Mouse (Mus musculus): ENCODE results near the gene Brd2.

Gene Brd2

DNA sequence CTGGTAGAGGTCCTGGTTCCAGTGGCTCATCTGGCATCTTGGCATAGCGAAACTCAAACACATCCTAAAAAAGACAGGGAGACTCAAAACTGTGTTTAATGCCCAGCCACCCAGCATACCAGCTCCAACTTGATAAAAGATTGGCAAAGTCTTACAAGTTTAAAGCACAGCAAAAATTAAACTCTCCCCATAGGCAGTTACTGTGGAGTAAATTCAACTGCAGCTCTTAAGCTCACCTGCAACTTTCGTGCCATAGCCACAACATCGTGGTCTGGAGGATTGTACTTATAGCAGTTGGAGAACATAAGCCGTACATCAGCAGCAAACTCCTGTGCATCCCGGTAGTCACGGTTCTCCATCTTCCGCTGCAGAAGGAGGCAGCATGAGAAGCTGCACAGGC, 8.3 kb downstream of the Brd2 start:
- DNase-seq (ENCODE audit: low read depth, low spot score): no peak

- DNase-seq (ENCODE audit: low read depth, low spot score): no peak
Observed at GRCm38 (mm10) chr17:34110309-34110708, 12.1 kb downstream of the Brd2 start.

DNA sequence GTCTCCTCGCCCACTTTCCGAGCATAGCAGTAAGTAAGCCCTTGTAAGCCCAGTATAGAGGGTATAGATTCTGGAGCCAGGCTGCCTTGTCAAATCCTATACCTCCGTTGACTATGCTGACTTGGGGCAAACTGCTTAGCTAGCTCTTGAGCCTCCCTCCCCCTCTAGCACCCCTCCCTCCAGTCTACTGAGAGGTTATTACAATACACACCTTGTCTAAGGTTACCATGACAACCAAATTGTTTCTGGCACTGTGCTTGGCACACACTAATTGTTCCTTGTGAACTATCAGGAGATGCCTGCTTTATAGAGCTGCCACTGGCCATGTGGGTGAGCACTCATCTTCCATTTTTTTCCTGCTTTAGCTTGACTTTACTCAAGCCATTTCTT, 12.6 kb downstream of the Brd2 start:
- peak; percentile 49 for DNase-seq (ENCODE audit: low read depth, low spot score)

DNA sequence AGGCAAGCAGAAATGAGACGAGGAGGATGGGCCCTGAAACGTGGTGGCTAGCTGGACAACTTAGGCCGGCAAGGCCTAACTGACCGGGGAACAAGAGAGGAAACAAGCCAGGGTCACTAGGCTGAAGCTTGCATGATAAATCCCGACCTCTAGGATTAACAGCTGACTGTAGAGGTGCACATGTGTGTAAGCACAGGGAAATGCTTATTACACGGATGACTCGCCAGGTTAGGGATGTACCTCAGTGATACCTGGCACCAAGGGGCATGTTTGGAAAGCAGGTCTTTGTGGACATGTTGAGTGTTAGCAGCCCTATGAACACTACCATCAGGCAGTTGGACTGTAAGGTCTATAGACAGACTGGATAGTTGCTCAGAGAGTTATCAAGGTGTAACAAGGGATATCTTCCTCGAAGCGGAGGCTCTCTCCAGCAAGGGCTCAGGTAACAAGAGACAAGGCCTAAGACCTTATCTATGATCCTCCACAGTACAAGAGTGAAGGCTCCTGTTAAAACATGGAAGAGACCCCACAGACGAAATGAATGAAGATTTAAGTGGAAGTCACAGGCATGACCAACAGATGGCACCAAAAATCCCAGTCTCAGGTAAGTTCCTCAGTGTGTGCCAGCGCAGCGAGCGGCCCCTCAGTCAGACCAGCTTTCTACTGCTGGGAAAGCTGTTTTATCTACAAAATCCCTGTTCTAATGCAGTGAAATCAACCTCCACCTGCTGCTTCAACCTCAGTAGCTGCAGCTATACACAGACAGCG, 13.2 kb downstream of the Brd2 start:
- DNase-seq (ENCODE audit: low read depth, low spot score): peak; percentile 69

DNA sequence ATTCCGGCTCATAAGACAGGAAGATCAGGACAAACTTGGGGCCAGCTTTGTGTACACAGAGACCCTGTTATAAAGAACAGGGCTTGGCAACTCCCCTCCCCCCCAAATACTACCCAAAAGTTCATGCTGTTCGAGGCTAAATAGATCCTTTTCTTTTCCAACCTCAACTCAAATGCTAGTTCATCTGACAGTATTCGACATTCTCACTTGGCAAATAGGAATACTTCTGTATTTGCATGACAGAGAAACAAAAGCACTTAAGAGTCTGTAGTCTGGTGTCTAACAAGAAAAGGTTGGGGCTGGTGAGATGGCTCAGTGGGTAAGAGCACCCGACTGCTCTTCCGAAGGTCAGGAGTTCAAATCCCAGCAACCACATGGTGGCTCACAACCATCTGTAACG, 14.0 kb downstream of the Brd2 start:
- DNase-seq (ENCODE audit: low read depth, low spot score): no peak

DNA sequence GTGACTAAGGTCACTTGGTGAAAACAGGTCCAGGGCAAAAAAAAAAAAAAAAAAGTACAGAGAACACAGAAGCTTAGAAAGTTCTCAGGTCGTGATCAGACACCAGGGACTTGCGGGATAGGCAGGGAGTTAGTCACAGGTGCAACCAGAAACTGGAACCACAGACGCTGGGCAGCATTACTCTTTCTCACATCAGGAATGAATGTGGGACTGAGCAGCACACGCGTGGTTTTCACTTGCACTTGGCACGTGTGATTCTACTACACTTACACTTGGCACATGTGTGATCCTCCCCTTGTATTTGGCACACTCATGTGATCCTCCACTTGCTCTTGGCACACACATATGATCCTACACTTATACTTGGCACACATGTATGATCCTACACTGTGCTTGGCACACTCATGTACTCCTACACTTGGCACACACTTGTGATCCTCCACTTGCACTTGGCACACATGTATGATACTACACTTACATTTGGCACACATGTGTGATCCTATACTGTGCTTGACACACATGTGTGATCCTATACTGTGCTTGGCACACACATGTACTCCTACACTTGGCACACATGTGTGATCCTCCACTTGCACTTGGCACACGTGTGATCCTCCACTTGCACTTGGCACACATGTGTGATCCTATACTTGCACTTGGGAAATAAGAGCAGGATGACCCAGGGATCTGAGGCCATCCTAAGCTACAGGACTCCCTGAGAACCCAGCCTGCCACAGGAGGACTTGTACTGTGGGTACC, 15.1 kb downstream of the Brd2 start:
- no peak for DNase-seq (ENCODE audit: low read depth, low spot score)

DNA sequence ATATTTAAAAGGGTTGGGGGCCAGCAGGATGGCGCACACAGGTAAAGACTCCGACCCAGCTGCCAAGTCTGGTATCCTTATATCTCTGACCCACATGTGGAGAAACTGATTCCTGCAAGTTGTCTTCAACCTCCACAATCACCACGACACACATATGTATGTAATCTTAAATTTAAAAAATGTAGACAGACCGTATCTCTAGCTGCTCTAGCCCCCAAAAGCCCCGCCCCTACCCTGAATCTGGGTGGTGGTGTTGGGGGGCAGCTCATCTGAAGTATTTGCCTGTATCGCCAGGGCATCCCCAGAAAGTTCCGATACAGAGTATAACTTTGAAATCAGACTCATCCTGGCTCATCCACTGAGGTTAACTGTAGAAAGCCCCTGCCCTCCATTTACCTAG, 15.9 kb downstream of the Brd2 start:
- no peak for DNase-seq (ENCODE audit: low read depth, low spot score)

DNA sequence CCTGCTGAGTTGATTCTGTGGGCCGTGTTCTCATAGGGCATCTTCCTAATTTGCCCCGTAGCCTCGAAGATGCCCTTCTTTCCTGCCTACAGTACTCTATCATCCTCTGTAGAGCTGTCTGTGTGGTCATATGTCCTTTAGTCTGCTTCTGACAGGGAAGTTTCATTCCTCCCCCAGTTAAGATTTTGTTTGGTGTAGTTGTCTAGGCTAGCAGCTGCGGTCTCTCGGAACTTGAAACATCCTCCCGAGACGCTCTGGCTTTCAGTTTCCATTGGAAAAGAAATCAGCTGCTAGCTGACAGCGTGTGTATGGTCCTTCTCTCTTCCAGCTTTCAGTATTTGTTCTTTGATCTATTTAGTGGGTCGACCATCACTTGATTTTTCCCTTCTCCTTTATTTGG, 17.6 kb downstream of the Brd2 start:
- DNase-seq (ENCODE audit: low read depth, low spot score): no peak

- no peak for DNase-seq (ENCODE audit: low read depth, low spot score)
Observed at GRCm38 (mm10) chr17:34102831-34103230, 19.6 kb downstream of the Brd2 start.

GRCm38 (mm10) chr17:34101604-34102032, 20.8 kb downstream of the Brd2 start:
- DNase-seq (ENCODE audit: low read depth, low spot score): peak; percentile 92

- DNase-seq (ENCODE audit: low read depth, low spot score): no peak
Observed at GRCm38 (mm10) chr17:34101185-34101584, 21.2 kb downstream of the Brd2 start.

DNA sequence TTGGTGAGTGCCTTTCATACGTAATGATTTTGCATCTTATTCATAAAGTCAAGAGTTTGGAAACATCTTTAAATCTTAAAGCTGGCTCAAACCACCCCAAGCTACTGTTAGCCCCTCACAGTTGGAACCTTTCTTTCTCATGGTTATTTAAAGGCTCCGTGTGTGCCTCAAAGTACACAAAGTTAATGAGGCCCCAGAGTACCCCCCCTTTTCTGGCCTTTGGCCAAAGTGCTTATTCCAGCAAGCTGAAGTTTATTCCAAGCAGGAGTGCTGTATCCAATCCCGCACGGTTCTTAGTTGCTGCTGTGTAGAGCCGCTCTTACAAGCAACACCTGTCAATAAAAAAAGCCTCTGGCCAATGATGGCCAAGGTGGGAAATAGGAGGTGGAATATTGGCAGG, 22.9 kb downstream of the Brd2 start:
- no peak for DNase-seq (ENCODE audit: low read depth, low spot score)

GRCm38 (mm10) chr17:34098709-34099479, 23.5 kb downstream of the Brd2 start:
- no peak for DNase-seq (ENCODE audit: low read depth, low spot score)

GRCm38 (mm10) chr17:34097272-34097671, 25.2 kb downstream of the Brd2 start:
- DNase-seq (ENCODE audit: low read depth, low spot score): no peak

DNA sequence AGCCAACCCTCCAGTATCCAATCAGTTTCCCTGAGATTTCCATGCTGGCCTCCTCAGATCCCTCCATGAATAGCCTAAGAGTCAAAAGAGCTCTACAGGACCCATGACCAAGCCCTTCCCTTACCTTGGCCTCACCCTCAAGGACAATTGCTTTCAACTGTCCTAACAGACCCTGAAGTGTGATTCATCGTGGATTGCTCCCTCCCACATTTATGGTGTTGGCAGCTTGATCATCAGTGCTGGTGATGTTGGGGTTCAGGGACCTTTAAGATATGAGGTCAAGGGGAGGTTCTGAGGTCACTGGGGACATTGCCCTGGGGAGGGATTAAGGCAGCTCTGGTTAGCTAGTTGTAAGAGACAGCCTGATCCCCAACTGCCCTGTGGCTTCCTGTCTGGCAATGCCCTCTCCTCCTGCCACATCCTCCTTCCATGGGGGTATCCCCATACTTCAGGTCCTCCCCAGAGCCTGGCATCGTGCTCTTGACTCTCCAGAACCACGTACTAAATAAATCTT, 25.9 kb downstream of the Brd2 start:
- no peak for DNase-seq (ENCODE audit: low read depth, low spot score)

GRCm38 (mm10) chr17:34094283-34095035, 28.0 kb downstream of the Brd2 start:
- no peak for DNase-seq (ENCODE audit: low read depth, low spot score)

- no peak for DNase-seq (ENCODE audit: low read depth, low spot score)
Observed at GRCm38 (mm10) chr17:34093199-34093874, 29.1 kb downstream of the Brd2 start.

DNA sequence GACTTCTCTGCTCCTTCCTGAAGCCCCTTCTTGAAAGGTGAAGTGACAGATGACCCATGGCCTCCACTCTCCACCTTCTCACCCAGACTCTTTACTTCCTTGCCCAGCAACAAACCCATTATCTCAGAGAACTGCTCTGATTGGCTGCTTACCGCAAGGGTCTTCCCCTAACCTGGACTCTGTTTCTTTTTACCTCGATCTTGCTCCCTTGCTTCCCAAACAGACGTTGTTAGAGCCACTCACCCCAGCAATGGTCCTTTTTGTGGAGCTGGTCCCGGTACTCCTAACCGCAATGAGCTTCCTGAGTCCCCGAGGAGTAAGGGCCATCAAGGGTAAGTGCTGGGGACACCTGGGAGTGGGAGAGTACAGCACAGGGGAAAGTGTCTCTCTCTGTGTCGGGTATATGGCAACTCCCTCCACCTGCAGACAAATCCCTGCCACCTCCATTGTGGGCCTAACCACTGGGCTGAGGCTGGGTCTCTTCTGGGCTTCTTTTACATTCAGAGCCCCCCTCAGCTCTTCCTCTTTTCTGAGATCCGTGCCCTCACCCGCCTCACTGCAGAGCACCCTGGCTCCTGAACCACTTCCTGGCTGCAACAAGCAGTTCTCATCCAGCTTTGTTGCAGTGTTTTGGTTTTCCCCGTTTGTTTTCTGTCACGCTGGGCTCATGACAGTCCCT, 30.1 kb downstream of the Brd2 start, which contains the start of gene H2-Oa:
TSS of gene H2-Oa (plus strand) at position 144 of the 679 bp plus-strand sequence.
- no peak for DNase-seq (ENCODE audit: low read depth, low spot score)

GRCm38 (mm10) chr17:34090923-34091322, 31.5 kb downstream of the Brd2 start:
- DNase-seq (ENCODE audit: low read depth, low spot score): peak; percentile 20

- DNase-seq (ENCODE audit: low read depth, low spot score): no peak
Observed at GRCm38 (mm10) chr17:34088124-34088523, 34.3 kb downstream of the Brd2 start.

Data from brain, adult 2 months (tissue).